Mouse (Mus musculus) hindbrain, embryonic 10.5 days (tissue): ENCODE data around the gene Gm2431. TPM values are rescaled to one million over a fixed set of nuclear protein-coding genes. Genes with fewer than 3 reads are reported as not detected.
A peak's percentile ranks its signal among the peaks of the same experiment; 100 is the strongest.
"Not testable (repeated sequence)": the region's sequence is repeated elsewhere in the genome, so short reads cannot be mapped to it uniquely, and the experiment has no call there.

Source experiments
- DNase-seq: peaks from one replicate; pipeline ENCODE4 v3.0.0-alpha.2; 2017; ENCODE audit warnings: low spot score
- H3K27ac ChIP-seq: fragments of 300-500 bp; sonication (generic); 2 replicates; pipeline ENCODE4 v1.5.1; 2016; ENCODE audit warnings: mild to moderate bottlenecking, moderate library complexity
- H3K27me3 ChIP-seq: fragments of 300-500 bp; sonication (generic); 2 replicates; pipeline ENCODE4 v1.6.1; 2016; ENCODE audit warnings: mild to moderate bottlenecking; ENCODE audit not compliant: poor library complexity, insufficient read depth, severe bottlenecking
- H3K36me3 ChIP-seq: fragments of 300-500 bp; sonication (generic); 2 replicates; pipeline ENCODE4 v1.6.1; 2016; ENCODE audit warnings: mild to moderate bottlenecking, moderate library complexity
- H3K4me1 ChIP-seq: fragments of 300-500 bp; sonication (generic); replicated peaks from 2 replicates; pipeline ENCODE4 v1.6.1; 2016; ENCODE audit warnings: mild to moderate bottlenecking
- H3K4me3 ChIP-seq: fragments of 300-500 bp; sonication (generic); 2 replicates; pipeline ENCODE4 v1.5.1; 2016; ENCODE audit warnings: mild to moderate bottlenecking, moderate library complexity
- H3K9me3 ChIP-seq: fragments of 300-500 bp; sonication (generic); 2 replicates; pipeline ENCODE4 v1.6.1; 2016; ENCODE audit warnings: mild to moderate bottlenecking, moderate library complexity
- WGBS: fragments of 180-500 bp; shearing (Covaris S2); methylation state at CpG from one replicate; pipeline ENCODE4 v1.1.7; 2016; 5-methylcytosine and 5-hydroxymethylcytosine counted together
- polyA plus RNA-seq: library from polyadenylated mRNA; unstranded; fragments of >200 nt; fragmentation: Nextera tagmentation; extraction: Ambion mirVana; gene quantifications from 2 replicates; pipeline ENCODE4 v1.2.1, GENCODE M21; 2016

The Gm2431 gene
- not detected in 2 replicates for polyA plus RNA-seq

- H3K27ac ChIP-seq, DNase-seq, H3K36me3 ChIP-seq, H3K4me1 ChIP-seq, H3K27me3 ChIP-seq, H3K4me3 ChIP-seq, H3K9me3 ChIP-seq: not testable (repeated sequence)
- 77% methylated on average over 1 of the region's 1 CpGs for WGBS
These were observed at the start of gene Gm2431 for GRCm38 (mm10) chr7:142258254-142258653. Gene Gm2431 (minus strand): TSS chr7:142258354.

- DNase-seq, H3K36me3 ChIP-seq, H3K4me3 ChIP-seq, H3K27ac ChIP-seq, H3K4me1 ChIP-seq, H3K9me3 ChIP-seq: not testable (repeated sequence)
- peaks cover 11% of the 10 kb centered on the region; the same call in 1 of the 2 replicates for H3K27me3 ChIP-seq
- 91% methylated on average over 1 of the region's 1 CpGs for WGBS
These were observed 45.8 kb upstream of the Gm2431 start for GRCm38 (mm10) chr7:142303929-142304328.

GRCm38 (mm10) chr7:142303249-142303648 lies 45.1 kb upstream of the Gm2431 start, which contains the start of gene Krtap5-4:
Gene Krtap5-4 (plus strand): TSS chr7:142303549.
- Histone ChIP-seq H3K9me3 (no peaks in the 10 kb centered on the region), H3K27me3 (peaks cover 11% of the 10 kb centered on the region; the same call in 1 of the 2 replicates), H3K4me3 (no peak within 1 kb of the TSS), H3K4me1 (no peaks in the 10 kb centered on the region), H3K27ac (no peak within 1 kb of the TSS), H3K36me3 (no peaks in the 10 kb centered on the region)
- WGBS, result 70% methylated on average over 3 of the region's 3 CpGs
- DNase-seq, result no peak

- not testable (repeated sequence) for H3K36me3 ChIP-seq, H3K4me3 ChIP-seq, H3K4me1 ChIP-seq, H3K9me3 ChIP-seq, H3K27ac ChIP-seq, DNase-seq
- H3K27me3 ChIP-seq, result peaks cover 11% of the 10 kb centered on the region; the same call in 1 of the 2 replicates
These were observed 38.9 kb upstream of the Gm2431 start, which contains the start of gene Krtap5-1 for GRCm38 (mm10) chr7:142297018-142297417. Gene Krtap5-1 (minus strand): TSS chr7:142297118.

- H3K36me3 ChIP-seq, DNase-seq, H3K9me3 ChIP-seq, H3K27ac ChIP-seq, H3K4me3 ChIP-seq, H3K4me1 ChIP-seq: not testable (repeated sequence)
- 36% methylated on average over 4 of the region's 4 CpGs for WGBS
- peaks cover 11% of the 10 kb centered on the region; the same call in 1 of the 2 replicates for H3K27me3 ChIP-seq
These were observed 38.0 kb upstream of the Gm2431 start for GRCm38 (mm10) chr7:142296108-142296507.

GRCm38 (mm10) chr7:142295418-142295817 lies 37.3 kb upstream of the Gm2431 start:
- Histone ChIP-seq H3K27ac (no peak overlapping the region), H3K9me3 (no peaks in the 10 kb centered on the region), H3K4me3 (no peak overlapping the region), H3K4me1 (0 out of 2 replicates have a peak, but pooled peaks cover 2% of the 10 kb centered on the region), H3K36me3 (no peaks in the 10 kb centered on the region), H3K27me3 (peaks cover 5% of the 10 kb centered on the region; the same call in 1 of the 2 replicates)
- DNase-seq, result no peak

GRCm38 (mm10) chr7:142293851-142294250 lies 35.7 kb upstream of the Gm2431 start:
- DNase-seq, result peak; percentile 34
- not testable (repeated sequence) for H3K27ac ChIP-seq, H3K27me3 ChIP-seq, H3K4me3 ChIP-seq, H3K4me1 ChIP-seq, H3K36me3 ChIP-seq, H3K9me3 ChIP-seq
- 0% methylated on average over 2 of the region's 2 CpGs for WGBS

GRCm38 (mm10) chr7:142285910-142286612 lies 27.9 kb upstream of the Gm2431 start:
- not testable (repeated sequence) for H3K36me3 ChIP-seq, H3K27ac ChIP-seq, H3K9me3 ChIP-seq, DNase-seq, H3K4me3 ChIP-seq
- WGBS, result 80% methylated on average over 9 of the region's 9 CpGs
- H3K27me3 ChIP-seq, result peaks cover 36% of the 10 kb centered on the region
- H3K4me1 ChIP-seq, result peaks cover 19% of the 10 kb centered on the region

GRCm38 (mm10) chr7:142285130-142285835 lies 27.1 kb upstream of the Gm2431 start:
- Histone ChIP-seq H3K27ac (peak overlapping the region; percentile 88), H3K4me1 (peaks cover 19% of the 10 kb centered on the region), H3K27me3 (peaks cover 39% of the 10 kb centered on the region), H3K36me3 (no peaks in the 10 kb centered on the region), H3K4me3 (peak overlapping the region; percentile 64), H3K9me3 (no peaks in the 10 kb centered on the region)
- 25% methylated on average over 23 of the region's 23 CpGs for WGBS
- peak; percentile 50 for DNase-seq

GRCm38 (mm10) chr7:142284615-142285080 lies 26.5 kb upstream of the Gm2431 start:
- peak; percentile 95 for DNase-seq
- WGBS, result under 1% methylated on average over 19 of the region's 19 CpGs

GRCm38 (mm10) chr7:142284023-142284591 lies 26.0 kb upstream of the Gm2431 start:
- peaks cover 39% of the 10 kb centered on the region for H3K27me3 ChIP-seq
- WGBS, result under 1% methylated on average over 38 of the region's 38 CpGs
- no peaks in the 10 kb centered on the region for H3K9me3 ChIP-seq
- H3K4me3 ChIP-seq, result peak overlapping the region; percentile 64
- no peaks in the 10 kb centered on the region for H3K36me3 ChIP-seq
- peak overlapping the region; percentile 88 for H3K27ac ChIP-seq
- DNase-seq, result peak; percentile 78
- H3K4me1 ChIP-seq, result peaks cover 19% of the 10 kb centered on the region

More at GRCm38 (mm10) chr7:142284615-142285080, 26.5 kb upstream of the Gm2431 start:
- no peaks in the 10 kb centered on the region for H3K9me3 ChIP-seq
- peak overlapping the region; percentile 88 for H3K27ac ChIP-seq
- peaks cover 39% of the 10 kb centered on the region for H3K27me3 ChIP-seq
- H3K4me1 ChIP-seq, result peaks cover 19% of the 10 kb centered on the region
- peak overlapping the region; percentile 64 for H3K4me3 ChIP-seq
- no peaks in the 10 kb centered on the region for H3K36me3 ChIP-seq

- H3K36me3 ChIP-seq, DNase-seq, H3K4me3 ChIP-seq, H3K9me3 ChIP-seq, H3K27ac ChIP-seq: not testable (repeated sequence)
- 19% methylated on average over 2 of the region's 2 CpGs for WGBS
- Histone ChIP-seq H3K4me1 (peaks cover 19% of the 10 kb centered on the region), H3K27me3 (peaks cover 39% of the 10 kb centered on the region)
These were observed 24.7 kb upstream of the Gm2431 start for GRCm38 (mm10) chr7:142282847-142283246.

- not testable (repeated sequence) for H3K4me1 ChIP-seq, H3K27ac ChIP-seq, H3K36me3 ChIP-seq, H3K4me3 ChIP-seq, DNase-seq, H3K9me3 ChIP-seq
- H3K27me3 ChIP-seq, result peaks cover 24% of the 10 kb centered on the region
- 70% methylated on average over 1 of the region's 1 CpGs for WGBS
These were observed 21.1 kb upstream of the Gm2431 start for GRCm38 (mm10) chr7:142279291-142279690.
